Mouse (Mus musculus) cerebellum, adult 11-12 months (tissue): ENCODE measurements around the gene Gsta3.

ENCODE experiments used
- DNase-seq: peaks from one replicate; pipeline ENCODE4 v3.0.0; 2022

The Gsta3 gene

GRCm38 (mm10) chr1:21304646-21305045, 64.3 kb downstream of the Gsta3 start:
- no peak for DNase-seq

GRCm38 (mm10) chr1:21305443-21305842, 65.1 kb downstream of the Gsta3 start:
- no peak for DNase-seq

GRCm38 (mm10) chr1:21314336-21314735, 73.9 kb downstream of the Gsta3 start:
- no peak for DNase-seq
